ENCODE assay signal across 8 mouse cellular contexts in genomic region chrX:137037470-137037999, GRCm38 (mm10). TPM values are rescaled to one million over a fixed set of nuclear protein-coding genes. Genes with fewer than 3 reads are reported as not detected.
DNase-seq lines count a peak whose midpoint lies in the region; ATAC-seq and TF ChIP-seq lines count a peak whose summit lies in the region.

No protein-coding gene starts in this region.

- no peak for ATAC-seq in kidney, embryonic 16.5 days (ENCODE audit: low FRiP score, low TSS enrichment)
- no peak for ATAC-seq in hindbrain, embryonic 13.5 days (ENCODE audit: low FRiP score)
- no peak; the same call in 1 of the 2 replicates for ATAC-seq in midbrain, embryonic 15.5 days (replicated peaks)

- peak overlapping the region; percentile 60 for H3K4me3 ChIP-seq in kidney, embryonic 16.5 days (ENCODE audit: low read length)
- peak overlapping the region; percentile 93 for H3K4me3 ChIP-seq in bone marrow, adult 2 months (replicated peaks; ENCODE audit: control insufficient read depth, low read depth, low read length)
- H3K4me3 ChIP-seq in hindbrain, embryonic 13.5 days, result peak overlapping the region; percentile 48
- H3K4me3 ChIP-seq in midbrain, embryonic 15.5 days, result peak overlapping the region; percentile 58

- TF ChIP-seq POLR2A in bone marrow, adult 2 months (IDR thresholded peaks at IDR 0.05; ENCODE audit: borderline replicate concordance, control insufficient read depth, low read depth, low read length), result no peak

- H3K9ac ChIP-seq in kidney, embryonic 16.5 days (replicated peaks; ENCODE audit: low read length), result peak overlapping the region; percentile 73
- peak overlapping the region; percentile 68 for H3K9ac ChIP-seq in hindbrain, embryonic 13.5 days
- H3K9ac ChIP-seq in midbrain, embryonic 15.5 days, result peak overlapping the region; percentile 55

- 23% methylated on average over 12 of the region's 12 CpGs for WGBS in kidney, embryonic 16.5 days
- 14% methylated on average over 12 of the region's 12 CpGs for WGBS in bone marrow, adult 2 months
- 15% methylated on average over 12 of the region's 12 CpGs for WGBS in hindbrain, embryonic 13.5 days
- 27% methylated on average over 12 of the region's 12 CpGs for WGBS in midbrain, embryonic 15.5 days

- no peak for TF ChIP-seq CTCF in bone marrow, adult 2 months (IDR thresholded peaks at IDR 0.05; ENCODE audit: control insufficient read depth, insufficient read depth, low read length)

- peak overlapping the region; percentile 81 for H3K27ac ChIP-seq in kidney, embryonic 16.5 days (ENCODE audit: low read length)
- H3K27ac ChIP-seq in bone marrow, adult 2 months (ENCODE audit: control insufficient read depth, insufficient read depth, low read depth, low read length, poor library complexity), result no peak overlapping the region
- H3K27ac ChIP-seq in hindbrain, embryonic 13.5 days, result peak overlapping the region; percentile 92
- peak overlapping the region; percentile 94 for H3K27ac ChIP-seq in midbrain, embryonic 15.5 days

- no peaks in the 10 kb centered on the region; the same call in 1 of the 2 replicates for H3K27me3 ChIP-seq in kidney, embryonic 16.5 days (ENCODE audit: insufficient read depth, low read length)
- H3K27me3 ChIP-seq in hindbrain, embryonic 13.5 days, result no peaks in the 10 kb centered on the region
- H3K27me3 ChIP-seq in midbrain, embryonic 15.5 days (replicated peaks), result no peaks in the 10 kb centered on the region

- H3K9me3 ChIP-seq in kidney, embryonic 16.5 days (ENCODE audit: low read length), result no peaks in the 10 kb centered on the region
- no peaks in the 10 kb centered on the region for H3K9me3 ChIP-seq in hindbrain, embryonic 13.5 days
- no peaks in the 10 kb centered on the region for H3K9me3 ChIP-seq in midbrain, embryonic 15.5 days

- H3K4me1 ChIP-seq in kidney, embryonic 16.5 days (ENCODE audit: insufficient read depth, low read length), result peaks cover 5% of the 10 kb centered on the region; the same call in 1 of the 2 replicates
- H3K4me1 ChIP-seq in bone marrow, adult 2 months (ENCODE audit: control insufficient read depth, insufficient read depth, low read length), result no peaks in the 10 kb centered on the region; the same call in 1 of the 2 replicates
- peaks cover 7% of the 10 kb centered on the region; the same call in 1 of the 2 replicates for H3K4me1 ChIP-seq in hindbrain, embryonic 13.5 days (replicated peaks)
- 0 out of 2 replicates have a peak, but pooled peaks cover 7% of the 10 kb centered on the region for H3K4me1 ChIP-seq in midbrain, embryonic 15.5 days

- no peak for DNase-seq in kidney, adult 8-10 months
- DNase-seq in adrenal gland, postnatal 25 days, result no peak
- DNase-seq in gastrocnemius, adult 8-10 months (ENCODE audit: low spot score in 2 of 2), result no peak
- no peak for DNase-seq in cerebellum, adult 11 months

- peak overlapping the region; percentile 59 for H3K4me2 ChIP-seq in kidney, embryonic 16.5 days (replicated peaks; ENCODE audit: low read depth, low read length)
- peak overlapping the region; percentile 62 for H3K4me2 ChIP-seq in hindbrain, embryonic 13.5 days
- H3K4me2 ChIP-seq in midbrain, embryonic 15.5 days, result peak overlapping the region; percentile 68

- no peaks in the 10 kb centered on the region for H3K36me3 ChIP-seq in kidney, embryonic 16.5 days (ENCODE audit: insufficient read depth, low read length)
- H3K36me3 ChIP-seq in hindbrain, embryonic 13.5 days, result no peaks in the 10 kb centered on the region
- H3K36me3 ChIP-seq in midbrain, embryonic 15.5 days (replicated peaks), result no peaks in the 10 kb centered on the region

RNA-seq across cellular contexts. Expression of gene Slc25a53, which starts 0.6 kb away (rescaled TPM):
- 11.3 and 12.9 TPM in 2 replicates for polyA plus RNA-seq in kidney, embryonic 16.5 days (2015; fragmentation: Nextera tagmentation; extraction: Ambion mirVana)
- 3.7 and 8.0 TPM in 2 replicates for polyA plus RNA-seq in bone marrow, adult 2 months (2011; ENCODE audit: insufficient read depth, insufficient read length, low replicate concordance, missing spikeins)
- polyA plus RNA-seq in hindbrain, embryonic 13.5 days (2015; fragmentation: Nextera tagmentation; extraction: Ambion mirVana), result 15.9 and 18.6 TPM in 2 replicates
- polyA plus RNA-seq in midbrain, embryonic 15.5 days (2015; fragmentation: Nextera tagmentation; extraction: Ambion mirVana), result 14.3 and 15.2 TPM in 2 replicates
- total RNA-seq in adrenal gland, postnatal 25 days (2021), result 13.5 and 13.7 TPM in 2 replicates
- 1 to 10 TPM in 3 of 4 experiments, under 1 TPM in 1; 0.97 to 4.0 (median 2.2) TPM for total RNA-seq in gastrocnemius, adult 8-10 months (2022)

RNA-seq across cellular contexts. Expression of gene Fam199x, which starts 11.9 kb away (rescaled TPM):
- polyA plus RNA-seq in kidney, embryonic 16.5 days (2015; fragmentation: Nextera tagmentation; extraction: Ambion mirVana), result 11.0 and 12.8 TPM in 2 replicates
- polyA plus RNA-seq in bone marrow, adult 2 months (2011; ENCODE audit: insufficient read depth, insufficient read length, low replicate concordance, missing spikeins), result 0.43 and 1.6 TPM in 2 replicates
- polyA plus RNA-seq in hindbrain, embryonic 13.5 days (2015; fragmentation: Nextera tagmentation; extraction: Ambion mirVana), result 7.5 and 7.6 TPM in 2 replicates
- 8.5 and 9.4 TPM in 2 replicates for polyA plus RNA-seq in midbrain, embryonic 15.5 days (2015; fragmentation: Nextera tagmentation; extraction: Ambion mirVana)
- total RNA-seq in adrenal gland, postnatal 25 days (2021), result 6.3 and 7.2 TPM in 2 replicates
- total RNA-seq in gastrocnemius, adult 8-10 months (2022), result 1 to 10 TPM; 4.3 to 5.9 (median 5.1) TPM

RNA-seq across cellular contexts. Expression of gene Zcchc18, which starts 44.6 kb away (rescaled TPM):
- 26.1 and 30.8 TPM in 2 replicates for polyA plus RNA-seq in kidney, embryonic 16.5 days (2015; fragmentation: Nextera tagmentation; extraction: Ambion mirVana)
- polyA plus RNA-seq in bone marrow, adult 2 months (2011; ENCODE audit: insufficient read depth, insufficient read length, low replicate concordance, missing spikeins), result 1.3 TPM in 1 of 2 replicates, not detected in the other
- polyA plus RNA-seq in hindbrain, embryonic 13.5 days (2015; fragmentation: Nextera tagmentation; extraction: Ambion mirVana), result 264 and 268 TPM in 2 replicates
- polyA plus RNA-seq in midbrain, embryonic 15.5 days (2015; fragmentation: Nextera tagmentation; extraction: Ambion mirVana), result 413 and 428 TPM in 2 replicates
- total RNA-seq in adrenal gland, postnatal 25 days (2021), result 8.3 and 13.7 TPM in 2 replicates
- not detected for total RNA-seq in gastrocnemius, adult 8-10 months (2022)

Comparison
In these comparisons a context has a peak if more than half of its experiments do, and no peak if none do; other contexts are left out.
1. RNA of gene Zcchc18, which starts 44.6 kb away (polyA plus RNA-seq): 413 to 428 TPM in midbrain, embryonic 15.5 days, 264 to 268 TPM in hindbrain, embryonic 13.5 days and 26.1 to 30.8 TPM in kidney, embryonic 16.5 days; 1.3 TPM in bone marrow, adult 2 months; every median in the first group is over 10 times any median in the second.
2. Peak in every context shown above with its lines, with median percentiles within 50 percentile points of each other: H3K4me2 ChIP-seq, H3K4me3 ChIP-seq and H3K9ac ChIP-seq.